ENCODE assay signal across 17 mouse cellular contexts in the genomic region with DNA sequence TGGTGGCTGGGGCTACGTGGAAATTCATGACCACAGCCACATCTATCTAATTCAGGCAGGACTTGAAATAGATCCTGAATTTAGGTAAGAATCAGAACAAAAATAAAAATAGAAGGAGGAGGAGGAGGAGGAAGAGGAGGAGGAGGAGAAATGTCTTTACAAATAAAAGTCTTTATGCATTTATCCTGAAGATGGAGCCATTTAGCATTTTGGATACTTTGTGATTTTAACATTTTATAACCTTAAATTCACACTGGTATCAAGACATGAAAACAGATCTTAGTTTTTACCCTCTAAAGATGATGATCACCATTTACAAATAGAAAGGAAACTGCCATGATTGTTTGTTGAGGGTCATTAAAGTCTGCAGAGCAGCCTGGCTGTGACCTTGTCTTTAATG.
DNase-seq lines count a peak whose midpoint lies in the region; ATAC-seq and TF ChIP-seq lines count a peak whose summit lies in the region.
"Had no signal": no experiment of that assay in that cellular context is flagged by ENCODE, and none has a peak within 500 bp of the region (broad histone marks: within the 10 kb centered on the region; RNA-seq: fewer than 3 reads in every experiment).

No protein-coding gene starts in this region.

- no peak overlapping the region for H3K27ac ChIP-seq in forebrain, postnatal 0 days (ENCODE audit: low read depth, low read length)
- H3K27ac ChIP-seq in forebrain, embryonic 15.5 days (replicated peaks) = no peak overlapping the region
- H3K27ac ChIP-seq in left cerebral cortex, adult 2 months = peak overlapping the region; percentile 75
- H3K27ac ChIP-seq: embryonic facial prominence, embryonic 10.5 days; embryonic facial prominence, embryonic 12.5 days; forebrain, embryonic 13.5 days had no signal

- peak; percentile 18 for TF ChIP-seq CTCF in forebrain, postnatal 0 days (IDR thresholded peaks at IDR 0.05; ENCODE audit: low read depth)
- peak; percentile 39 for TF ChIP-seq CTCF in left cerebral cortex, adult 2 months (IDR thresholded peaks at IDR 0.05)

- no peak overlapping the region for H3K4me2 ChIP-seq in forebrain, postnatal 0 days (ENCODE audit: low read depth)
- H3K4me2 ChIP-seq in forebrain, embryonic 15.5 days (replicated peaks) = no peak overlapping the region
- H3K4me2 ChIP-seq: embryonic facial prominence, embryonic 12.5 days; forebrain, embryonic 13.5 days had no signal

- no peaks in the 10 kb centered on the region for H3K9me3 ChIP-seq in forebrain, postnatal 0 days (ENCODE audit: low read length)
- no peaks in the 10 kb centered on the region for H3K9me3 ChIP-seq in forebrain, embryonic 15.5 days
- H3K9me3 ChIP-seq: embryonic facial prominence, embryonic 10.5 days; embryonic facial prominence, embryonic 12.5 days; forebrain, embryonic 13.5 days had no signal

- intact Hi-C loops in left cerebral cortex, adult 2 months (cut with DNase I) = loop anchor here (5.0 kb wide), 2 partner anchors 401 to 446 kb away; no protein-coding TSS in a partner anchor

- H3K9ac ChIP-seq in forebrain, postnatal 0 days = no peak overlapping the region
- H3K9ac ChIP-seq in forebrain, embryonic 15.5 days (replicated peaks) = no peak overlapping the region
- H3K9ac ChIP-seq: embryonic facial prominence, embryonic 12.5 days; forebrain, embryonic 13.5 days had no signal

- no peak for ATAC-seq in forebrain, postnatal 0 days
- no peak for ATAC-seq in forebrain, embryonic 15.5 days (replicated peaks)
- ATAC-seq: forebrain, embryonic 13.5 days; forebrain, embryonic 16.5 days had no signal

- no peak overlapping the region for H3K4me3 ChIP-seq in forebrain, postnatal 0 days (ENCODE audit: low read depth, low read length)
- H3K4me3 ChIP-seq in forebrain, embryonic 15.5 days = no peak overlapping the region
- no peak overlapping the region for H3K4me3 ChIP-seq in left cerebral cortex, adult 2 months
- H3K4me3 ChIP-seq: embryonic facial prominence, embryonic 10.5 days; embryonic facial prominence, embryonic 12.5 days; forebrain, embryonic 13.5 days had no signal

- no peaks in the 10 kb centered on the region for H3K27me3 ChIP-seq in forebrain, postnatal 0 days (ENCODE audit: insufficient read depth, low read length)
- no peaks in the 10 kb centered on the region for H3K27me3 ChIP-seq in forebrain, embryonic 15.5 days
- H3K27me3 ChIP-seq: embryonic facial prominence, embryonic 12.5 days; forebrain, embryonic 13.5 days had no signal

- WGBS in forebrain, postnatal 0 days = 78% methylated on average over 1 of the region's 1 CpGs
- WGBS in forebrain, embryonic 15.5 days = 81% methylated on average over 1 of the region's 1 CpGs

- no peaks in the 10 kb centered on the region for H3K4me1 ChIP-seq in forebrain, postnatal 0 days (ENCODE audit: insufficient read depth)
- H3K4me1 ChIP-seq in forebrain, embryonic 15.5 days = no peaks in the 10 kb centered on the region; the same call in 1 of the 2 replicates
- H3K4me1 ChIP-seq: embryonic facial prominence, embryonic 10.5 days; embryonic facial prominence, embryonic 12.5 days; forebrain, embryonic 13.5 days had no signal

- DNase-seq in forebrain, postnatal 0 days = no peak
- no peak for DNase-seq in left cerebral cortex, adult 2 months (ENCODE audit: extremely low spot score in 1 of 2, low spot score in 2 of 2)
- DNase-seq in left cerebral cortex, adult 8-10 months (ENCODE audit: low spot score in 2 of 2) = no peak
- DNase-seq in 416B (ENCODE audit: low read depth) = peak; percentile 7
- DNase-seq: adrenal gland, adult 2 months; adrenal gland, postnatal 10 days; adrenal gland, postnatal 25 days; cerebellum, adult 11 months; cerebellum, adult 18-20 months; cerebellum, adult 8-10 months; cerebellum, postnatal 10 days; cerebellum, postnatal 25 days had no signal

- no peaks in the 10 kb centered on the region for H3K36me3 ChIP-seq in forebrain, postnatal 0 days (ENCODE audit: insufficient read depth)
- H3K36me3 ChIP-seq in forebrain, embryonic 15.5 days = no peaks in the 10 kb centered on the region
- H3K36me3 ChIP-seq: embryonic facial prominence, embryonic 10.5 days; embryonic facial prominence, embryonic 12.5 days had no signal
